9 mouse cellular contexts compared by ENCODE assay signal in genomic region chr9:47829204-47829603, GRCm38 (mm10).
DNase-seq lines count a peak whose midpoint lies in the region; ATAC-seq and TF ChIP-seq lines count a peak whose summit lies in the region.
"Had no signal": no experiment of that assay in that cellular context is flagged by ENCODE, and none has a peak within 500 bp of the region (broad histone marks: within the 10 kb centered on the region; RNA-seq: fewer than 3 reads in every experiment).

No protein-coding gene starts in this region.

- no peaks in the 10 kb centered on the region for H3K27me3 ChIP-seq in heart, embryonic 11.5 days (ENCODE audit: control insufficient read depth, insufficient read depth, low read length)
- no peaks in the 10 kb centered on the region for H3K27me3 ChIP-seq in lung, embryonic 16.5 days (ENCODE audit: control insufficient read depth, insufficient read depth, low read depth, low read length)
- no peaks in the 10 kb centered on the region for H3K27me3 ChIP-seq in limb, embryonic 14.5 days (ENCODE audit: control insufficient read depth, insufficient read depth, low read length)
- H3K27me3 ChIP-seq in stomach, postnatal 0 days (ENCODE audit: control insufficient read depth, insufficient read depth, low read length), result no peaks in the 10 kb centered on the region

- H3K27ac ChIP-seq in heart, embryonic 11.5 days (ENCODE audit: low read depth, low read length), result no peak overlapping the region
- no peak overlapping the region for H3K27ac ChIP-seq in lung, embryonic 16.5 days (ENCODE audit: low read length)
- H3K27ac ChIP-seq in limb, embryonic 14.5 days (replicated peaks; ENCODE audit: low read depth, low read length), result no peak overlapping the region
- H3K27ac ChIP-seq in stomach, postnatal 0 days (replicated peaks), result no peak overlapping the region
- H3K27ac ChIP-seq: gastrocnemius, adult 2 months had no signal

- no peaks in the 10 kb centered on the region for H3K4me1 ChIP-seq in heart, embryonic 11.5 days (ENCODE audit: control insufficient read depth, insufficient read depth, low read length)
- peaks cover 20% of the 10 kb centered on the region for H3K4me1 ChIP-seq in lung, embryonic 16.5 days (replicated peaks; ENCODE audit: control insufficient read depth, insufficient read depth, low read length)
- peaks cover 42% of the 10 kb centered on the region for H3K4me1 ChIP-seq in limb, embryonic 14.5 days (ENCODE audit: control insufficient read depth, insufficient read depth, low read length)
- peaks cover 2% of the 10 kb centered on the region; the same call in 1 of the 2 replicates for H3K4me1 ChIP-seq in stomach, postnatal 0 days (replicated peaks; ENCODE audit: control insufficient read depth, insufficient read depth)

- H3K9ac ChIP-seq in heart, embryonic 11.5 days (ENCODE audit: low read depth, low read length), result no peak overlapping the region
- H3K9ac ChIP-seq in lung, embryonic 16.5 days (ENCODE audit: low read length), result peak overlapping the region; percentile 40; the same call in 1 of the 2 replicates
- peak overlapping the region; percentile 31; the same call in 1 of the 2 replicates for H3K9ac ChIP-seq in limb, embryonic 14.5 days (ENCODE audit: low read depth, low read length, severe bottlenecking)
- no peak overlapping the region for H3K9ac ChIP-seq in stomach, postnatal 0 days (ENCODE audit: low read length)

- ATAC-seq in heart, embryonic 11.5 days (replicated peaks; ENCODE audit: insufficient number of reproducible peaks, low FRiP score, low TSS enrichment), result no peak
- no peak for ATAC-seq in lung, embryonic 16.5 days (ENCODE audit: low read depth)
- ATAC-seq in limb, embryonic 14.5 days (ENCODE audit: low FRiP score, low read depth), result no peak
- ATAC-seq in stomach, postnatal 0 days (ENCODE audit: low FRiP score, low TSS enrichment), result no peak

- no peaks in the 10 kb centered on the region for H3K9me3 ChIP-seq in heart, embryonic 11.5 days (replicated peaks; ENCODE audit: control insufficient read depth, low read length)
- H3K9me3 ChIP-seq in lung, embryonic 16.5 days (ENCODE audit: control insufficient read depth, low read length), result no peaks in the 10 kb centered on the region
- no peaks in the 10 kb centered on the region for H3K9me3 ChIP-seq in limb, embryonic 14.5 days (ENCODE audit: control insufficient read depth, low read length)
- H3K9me3 ChIP-seq in stomach, postnatal 0 days (ENCODE audit: control insufficient read depth, low read length), result no peaks in the 10 kb centered on the region

- no peak for DNase-seq in heart, postnatal 14 days
- DNase-seq in lung, postnatal 4 days, result no peak
- no peak for DNase-seq in limb, embryonic 14.5 days (ENCODE audit: low spot score)
- no peak for DNase-seq in stomach, postnatal 0 days (ENCODE audit: low spot score)
- DNase-seq in urinary bladder, adult 18-20 months (ENCODE audit: low spot score in 2 of 2), result no peak
- DNase-seq in adrenal gland, postnatal 25 days, result no peak
- DNase-seq: gastrocnemius, adult 2 months had no signal

- TF ChIP-seq EP300 in stomach, postnatal 0 days (optimal IDR thresholded peaks at IDR 0.05), result no peak

- no peak for TF ChIP-seq POLR2A in limb, embryonic 14.5 days (IDR thresholded peaks at IDR 0.05; ENCODE audit: borderline replicate concordance, extremely low read depth, insufficient read depth, insufficient read length)

- TF ChIP-seq CTCF in stomach, postnatal 0 days (IDR thresholded peaks at IDR 0.05; ENCODE audit: low read depth), result no peak

- WGBS in heart, embryonic 11.5 days (ENCODE audit: insufficient replicate concordance), result 37% methylated on average over 10 of the region's 10 CpGs
- WGBS in lung, embryonic 16.5 days, result 24% methylated on average over 10 of the region's 10 CpGs
- WGBS in limb, embryonic 14.5 days, result 58% methylated on average over 10 of the region's 10 CpGs
- WGBS in stomach, postnatal 0 days, result 31% methylated on average over 10 of the region's 10 CpGs

- H3K4me3 ChIP-seq in heart, embryonic 11.5 days (ENCODE audit: low read depth, low read length), result no peak overlapping the region
- peak overlapping the region; percentile 28 for H3K4me3 ChIP-seq in lung, embryonic 16.5 days (ENCODE audit: low read length)
- 0 out of 2 replicates have a peak overlapping the region, but pooled peaks have one; percentile 14 for H3K4me3 ChIP-seq in limb, embryonic 14.5 days (replicated peaks; ENCODE audit: low read length)
- H3K4me3 ChIP-seq in stomach, postnatal 0 days (ENCODE audit: low read depth, low read length), result no peak overlapping the region

- intact Hi-C loops in heart, postnatal 14 days (cut with DNase I), result no loop called here

- peak overlapping the region; percentile 41 for H3K4me2 ChIP-seq in heart, embryonic 11.5 days
- peak overlapping the region; percentile 52 for H3K4me2 ChIP-seq in lung, embryonic 16.5 days (ENCODE audit: low read depth, low read length)
- H3K4me2 ChIP-seq in limb, embryonic 14.5 days (replicated peaks; ENCODE audit: low read depth, low read length, severe bottlenecking), result peak overlapping the region; percentile 30; the same call in 1 of the 2 replicates
- H3K4me2 ChIP-seq in stomach, postnatal 0 days (replicated peaks; ENCODE audit: low read depth), result peak overlapping the region; percentile 36; the same call in 1 of the 2 replicates

- H3K36me3 ChIP-seq in heart, embryonic 11.5 days (ENCODE audit: control insufficient read depth, insufficient read depth, low read length), result no peaks in the 10 kb centered on the region
- no peaks in the 10 kb centered on the region for H3K36me3 ChIP-seq in lung, embryonic 16.5 days (ENCODE audit: control insufficient read depth, insufficient read depth, low read length)
- no peaks in the 10 kb centered on the region for H3K36me3 ChIP-seq in limb, embryonic 14.5 days (ENCODE audit: control insufficient read depth, insufficient read depth, low read length)
- no peaks in the 10 kb centered on the region for H3K36me3 ChIP-seq in stomach, postnatal 0 days (ENCODE audit: control insufficient read depth, insufficient read depth, low read length)

Comparison
In these comparisons a context has a peak if more than half of its experiments do, and no peak if none do; other contexts are left out.
1. H3K4me3 ChIP-seq: peak in lung, embryonic 16.5 days (single experiment) and limb, embryonic 14.5 days (single experiment); none in heart, embryonic 11.5 days (single experiment) and stomach, postnatal 0 days (single experiment).
2. H3K9ac ChIP-seq: peak in lung, embryonic 16.5 days (single experiment) and limb, embryonic 14.5 days (single experiment); none in heart, embryonic 11.5 days (single experiment) and stomach, postnatal 0 days (single experiment).
3. Peak in every context shown above with its lines, with median percentiles within 50 percentile points of each other: H3K4me2 ChIP-seq.